Mouse (Mus musculus) intestine, postnatal 0 days (tissue): ENCODE data around the gene Adh7. TPM values are rescaled to one million over a fixed set of nuclear protein-coding genes. Genes with fewer than 3 reads are reported as not detected.

Source experiments
- ATAC-seq: fragments of 200-750 bp; cut with Nextera tagmentation; 2 replicates; pipeline ENCODE4 v1.8.0; 2017; ENCODE audit warnings: mild to moderate bottlenecking, moderate TSS enrichment, moderate library complexity
- H3K27ac ChIP-seq: fragments of 300-500 bp; sonication (generic); 2 replicates; pipeline ENCODE4 v1.5.1; 2014; ENCODE audit warnings: mild to moderate bottlenecking, low read depth, low read length, moderate library complexity
- H3K27me3 ChIP-seq: fragments of 300-500 bp; sonication (generic); replicated peaks from 2 replicates; pipeline ENCODE4 v1.6.1; 2014; ENCODE audit warnings: low read length, mixed read lengths; ENCODE audit not compliant: control insufficient read depth, insufficient read depth
- H3K36me3 ChIP-seq: fragments of 300-500 bp; sonication (generic); 2 replicates; pipeline ENCODE4 v1.6.1; 2014; ENCODE audit warnings: mild to moderate bottlenecking, moderate library complexity; ENCODE audit not compliant: control insufficient read depth, insufficient read depth
- H3K4me1 ChIP-seq: fragments of 300-500 bp; sonication (generic); replicated peaks from 2 replicates; pipeline ENCODE4 v1.6.1; 2014; ENCODE audit warnings: antibody characterized with exemption, low read length, mixed read lengths; ENCODE audit not compliant: control insufficient read depth, insufficient read depth
- H3K4me2 ChIP-seq: fragments of 300-500 bp; sonication (generic); replicated peaks from 2 replicates; pipeline ENCODE4 v1.6.1; 2014; ENCODE audit warnings: low read depth, mild to moderate bottlenecking, moderate library complexity
- H3K4me3 ChIP-seq: fragments of 300-500 bp; sonication (generic); 2 replicates; pipeline ENCODE4 v1.5.1; 2014; ENCODE audit warnings: low read depth, low read length
- H3K9ac ChIP-seq: fragments of 300-500 bp; sonication (generic); 2 replicates; pipeline ENCODE4 v1.6.1; 2014; ENCODE audit warnings: mild to moderate bottlenecking, low read depth, low read length
- H3K9me3 ChIP-seq: fragments of 300-500 bp; sonication (generic); 2 replicates; pipeline ENCODE4 v1.6.1; 2016; ENCODE audit warnings: mixed run types; ENCODE audit not compliant: control insufficient read depth
- CTCF ChIP-seq: sonication (generic); IDR thresholded peaks from 2 replicates; pipeline ENCODE4 v1.5.1; 2016; ENCODE audit warnings: low read depth, mild to moderate bottlenecking, control low read depth, antibody characterized with exemption, moderate library complexity
- WGBS: fragments of 180-500 bp; shearing (Covaris S2); extraction: QIAGEN DNeasy Blood & Tissue Kit; methylation state at CpG from one replicate; pipeline ENCODE4 v1.1.7; 2014; 5-methylcytosine and 5-hydroxymethylcytosine counted together
- polyA plus RNA-seq: library from polyadenylated mRNA; unstranded; fragments of >200 nt; fragmentation: Nextera tagmentation; extraction: Ambion mirVana; gene quantifications from 2 replicates; pipeline ENCODE4 v1.2.1, GENCODE M21; 2015

Adh7 gene
- polyA plus RNA-seq, 1 experiment from 2014 or later = 0.64 TPM

GRCm38 (mm10) chr3:138282556-138282955 lies 65.0 kb downstream of the Adh7 start:
- 93% methylated on average over 9 of the region's 9 CpGs for WGBS
- TF ChIP-seq CTCF = no peak
- no peak for ATAC-seq
- H3K9ac ChIP-seq = no peak overlapping the region
- no peaks in the 10 kb centered on the region for H3K9me3 ChIP-seq
- H3K27ac ChIP-seq = no peak overlapping the region
- no peak overlapping the region for H3K4me3 ChIP-seq
- peaks cover 10% of the 10 kb centered on the region; the same call in 1 of the 2 replicates for H3K36me3 ChIP-seq
- no peaks in the 10 kb centered on the region for H3K4me1 ChIP-seq
- no peaks in the 10 kb centered on the region for H3K27me3 ChIP-seq
- H3K4me2 ChIP-seq = no peak overlapping the region

Other genes starting within 250 kb of the Adh7 start
- gene Dapp1, start 236.2 kb upstream of the Adh7 start, polyA plus RNA-seq = 70.6 and 71.2 TPM in 2 replicates
- 0.07 and 0.08 TPM in 2 replicates for gene 1110002E22Rik, start 152.7 kb upstream of the Adh7 start, polyA plus RNA-seq
- gene Gm5105, start 150.4 kb upstream of the Adh7 start, polyA plus RNA-seq = not detected in 2 replicates
- 4.3 and 4.7 TPM in 2 replicates for gene Trmt10a, start 74.3 kb upstream of the Adh7 start, polyA plus RNA-seq
- gene Mttp, start 72.8 kb upstream of the Adh7 start, polyA plus RNA-seq = 930 and 998 TPM in 2 replicates
- 0.09 and 0.10 TPM in 2 replicates for gene 4930579F01Rik, start 23.9 kb upstream of the Adh7 start, polyA plus RNA-seq
- 101 and 113 TPM in 2 replicates for gene Adh1, start 43.2 kb downstream of the Adh7 start, polyA plus RNA-seq
- gene Adh6a, start 95.5 kb downstream of the Adh7 start, polyA plus RNA-seq = 6.1 and 9.2 TPM in 2 replicates
- not detected in 2 replicates for gene Adh6b, start 124.0 kb downstream of the Adh7 start, polyA plus RNA-seq
- 0.51 TPM in 1 of 2 replicates, not detected in the other for gene Adh4, start 197.7 kb downstream of the Adh7 start, polyA plus RNA-seq
- gene Adh5, start 225.3 kb downstream of the Adh7 start, polyA plus RNA-seq = 105 and 111 TPM in 2 replicates